Mouse (Mus musculus): ENCODE results near the gene Myo10.

Myo10 gene

DNA sequence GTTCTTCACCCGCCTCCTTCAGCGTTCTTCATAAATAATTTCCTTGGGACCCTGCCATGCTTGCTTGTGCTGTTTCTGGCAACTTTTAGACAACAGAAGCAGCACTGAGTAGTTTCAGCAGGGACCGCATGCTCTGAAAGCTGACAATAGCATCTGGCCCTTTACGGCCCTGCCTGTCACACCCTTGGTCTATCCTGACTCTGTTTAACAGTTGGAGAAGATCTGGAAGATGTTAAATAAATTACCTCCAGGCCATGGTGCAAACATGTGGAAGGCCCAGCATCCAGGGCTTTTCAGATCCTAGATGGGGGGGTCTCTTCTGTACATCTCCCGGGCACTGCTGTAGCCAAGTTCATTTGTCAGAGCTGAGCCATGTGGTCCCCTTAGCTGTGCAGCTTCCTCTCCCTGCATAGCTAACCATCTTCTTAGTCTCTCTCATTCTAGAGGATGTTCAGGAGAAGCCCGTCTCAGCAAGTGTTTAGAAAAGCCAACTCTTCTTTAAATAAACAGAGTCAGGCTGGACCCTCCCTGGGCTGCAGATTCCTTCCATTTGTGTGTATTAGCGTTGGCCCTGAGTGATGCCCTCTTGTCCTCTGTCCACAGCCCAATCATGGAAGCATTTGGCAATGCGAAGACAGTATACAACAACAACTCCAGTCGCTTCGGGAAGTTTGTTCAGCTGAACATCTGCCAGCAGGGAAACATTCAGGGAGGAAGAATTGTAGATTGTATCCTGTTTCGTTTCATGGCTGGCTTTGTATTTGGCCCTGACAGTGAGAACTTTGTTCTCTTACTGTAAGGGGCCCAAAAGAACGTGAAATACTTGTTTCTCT is 101.2 kb downstream of the Myo10 start:
- DNase-seq (ENCODE audit: low read depth, low spot score): no peak

DNA sequence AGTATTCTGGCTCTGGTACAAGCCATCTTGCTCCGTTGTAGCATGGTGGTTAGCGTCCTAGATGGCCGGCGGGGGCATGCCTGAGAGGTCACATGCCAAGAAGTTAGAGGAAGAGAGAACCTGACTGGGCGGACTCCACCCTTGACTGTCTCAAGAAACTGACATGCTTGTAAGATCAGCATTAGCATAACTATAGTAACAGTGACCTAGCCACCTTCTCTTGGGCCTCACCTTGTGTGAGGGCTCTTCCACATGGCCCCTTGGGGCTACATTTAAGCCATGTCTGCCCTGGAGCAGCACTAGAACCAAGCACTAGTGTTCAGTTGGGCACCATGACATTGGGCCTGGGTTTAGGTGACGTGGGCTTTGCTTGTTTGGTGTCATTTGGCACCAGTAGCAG is 102.2 kb downstream of the Myo10 start:
- no peak for DNase-seq (ENCODE audit: low read depth, low spot score)

DNA sequence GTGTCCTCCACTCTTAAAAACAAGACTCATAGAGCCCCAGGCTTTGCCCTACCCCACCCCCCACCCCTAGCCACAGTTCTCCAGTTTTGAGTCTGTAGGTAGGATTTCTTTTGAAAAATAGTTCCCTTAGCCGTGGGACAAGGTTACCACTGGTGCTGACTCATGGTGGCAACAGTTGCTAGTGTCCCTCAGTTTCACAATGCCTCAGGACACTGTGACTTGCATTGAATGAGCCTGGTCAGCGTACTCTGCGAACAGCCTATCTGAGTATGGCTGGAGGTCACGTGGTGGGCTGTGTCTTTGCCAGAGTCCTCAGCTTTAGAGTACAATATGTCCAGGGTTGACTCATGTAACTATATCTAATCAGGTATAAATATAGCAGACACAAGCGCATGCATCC is 104.5 kb downstream of the Myo10 start:
- peak; percentile 75 for DNase-seq (ENCODE audit: low read depth, low spot score)

GRCm38 (mm10) chr15:25728501-25728900 is 106.2 kb downstream of the Myo10 start:
- DNase-seq (ENCODE audit: low read depth, low spot score): no peak

- DNase-seq (ENCODE audit: low read depth, low spot score): no peak
Measured at GRCm38 (mm10) chr15:25731053-25731452, 108.7 kb downstream of the Myo10 start.

DNA sequence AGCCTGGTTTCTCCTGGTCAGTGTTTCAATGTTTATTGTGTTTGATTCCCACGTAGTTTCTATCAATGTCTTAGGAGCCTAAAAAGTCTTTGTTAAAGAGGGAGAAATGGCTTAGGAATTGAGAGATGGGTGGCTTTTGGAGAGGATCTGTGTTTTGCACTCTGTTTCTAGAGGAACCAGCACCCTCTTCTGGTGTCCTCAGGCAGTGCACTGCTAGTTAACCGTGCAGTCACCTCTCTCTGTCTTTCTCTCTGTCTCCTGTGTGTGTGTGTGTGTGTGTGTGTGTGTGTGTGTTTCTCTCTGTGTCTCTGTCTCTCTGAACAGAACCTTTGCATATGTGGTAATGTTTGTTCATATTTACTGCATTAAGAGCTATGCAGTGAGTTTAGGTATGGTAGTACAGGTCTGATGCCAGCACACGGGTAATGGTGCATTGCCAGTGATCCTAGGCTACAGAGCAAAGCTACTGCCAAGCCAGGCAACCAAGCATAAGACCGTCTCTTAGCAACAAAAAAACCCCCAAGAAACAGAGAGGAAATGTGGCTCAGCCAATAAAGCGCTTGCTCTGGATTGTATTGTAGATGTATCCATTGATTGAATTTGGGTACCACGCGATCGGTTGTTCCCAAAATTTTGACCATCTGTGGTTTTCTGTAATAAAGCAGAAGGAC is 110.6 kb downstream of the Myo10 start:
- no peak for DNase-seq (ENCODE audit: low read depth, low spot score)

GRCm38 (mm10) chr15:25733739-25734430 is 111.6 kb downstream of the Myo10 start:
- DNase-seq (ENCODE audit: low read depth, low spot score): no peak

- DNase-seq (ENCODE audit: low read depth, low spot score): no peak
Measured at GRCm38 (mm10) chr15:25736531-25736930, 114.2 kb downstream of the Myo10 start.

DNA sequence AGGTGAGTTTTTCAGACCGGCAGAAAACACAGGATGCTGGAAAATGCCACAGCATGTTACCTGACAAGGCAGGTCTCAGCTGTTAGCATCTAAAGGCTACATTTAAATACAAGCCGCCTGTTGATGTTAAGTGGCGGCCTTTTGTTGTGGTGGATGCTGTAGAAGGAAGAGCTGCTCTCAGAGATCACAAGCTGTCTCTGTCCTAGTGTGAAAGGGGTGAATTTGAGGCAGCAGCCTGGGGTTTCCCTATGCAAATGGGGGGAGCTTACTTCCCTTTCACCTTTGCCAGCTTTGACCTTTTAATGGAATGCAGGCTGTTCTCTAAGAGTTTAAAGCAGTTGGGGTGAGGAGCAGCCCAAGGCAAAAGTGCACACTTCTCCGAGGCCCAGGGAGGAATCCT is 117.9 kb downstream of the Myo10 start:
- DNase-seq (ENCODE audit: low read depth, low spot score): no peak

GRCm38 (mm10) chr15:25742196-25742595 is 119.9 kb downstream of the Myo10 start:
- no peak for DNase-seq (ENCODE audit: low read depth, low spot score)

- DNase-seq (ENCODE audit: low read depth, low spot score): no peak
Measured at GRCm38 (mm10) chr15:25751510-25751909, 129.2 kb downstream of the Myo10 start.

DNA sequence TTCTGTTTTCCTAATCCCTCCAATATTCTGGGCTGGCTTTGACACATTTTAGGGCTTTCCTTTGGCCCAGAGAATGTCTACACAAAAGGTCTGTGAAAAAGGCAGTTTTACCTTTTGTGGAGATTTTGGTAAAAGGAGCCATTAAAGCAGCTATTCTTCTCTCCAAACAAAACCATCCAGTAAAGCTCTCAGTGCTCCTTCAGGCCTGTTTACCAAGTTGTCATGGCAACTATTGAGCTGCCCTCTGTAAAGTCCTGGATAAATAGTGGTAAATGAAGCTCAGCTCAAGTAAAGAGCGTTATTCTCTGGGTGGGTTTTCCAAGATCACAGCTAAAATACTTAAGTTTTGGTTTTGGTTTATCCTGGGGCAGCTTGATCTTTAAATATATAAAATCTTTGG is 130.3 kb downstream of the Myo10 start:
- no peak for DNase-seq (ENCODE audit: low read depth, low spot score)

GRCm38 (mm10) chr15:25753003-25753402 is 130.7 kb downstream of the Myo10 start:
- no peak for DNase-seq (ENCODE audit: low read depth, low spot score)

GRCm38 (mm10) chr15:25753878-25754277 is 131.6 kb downstream of the Myo10 start:
- no peak for DNase-seq (ENCODE audit: low read depth, low spot score)

DNA sequence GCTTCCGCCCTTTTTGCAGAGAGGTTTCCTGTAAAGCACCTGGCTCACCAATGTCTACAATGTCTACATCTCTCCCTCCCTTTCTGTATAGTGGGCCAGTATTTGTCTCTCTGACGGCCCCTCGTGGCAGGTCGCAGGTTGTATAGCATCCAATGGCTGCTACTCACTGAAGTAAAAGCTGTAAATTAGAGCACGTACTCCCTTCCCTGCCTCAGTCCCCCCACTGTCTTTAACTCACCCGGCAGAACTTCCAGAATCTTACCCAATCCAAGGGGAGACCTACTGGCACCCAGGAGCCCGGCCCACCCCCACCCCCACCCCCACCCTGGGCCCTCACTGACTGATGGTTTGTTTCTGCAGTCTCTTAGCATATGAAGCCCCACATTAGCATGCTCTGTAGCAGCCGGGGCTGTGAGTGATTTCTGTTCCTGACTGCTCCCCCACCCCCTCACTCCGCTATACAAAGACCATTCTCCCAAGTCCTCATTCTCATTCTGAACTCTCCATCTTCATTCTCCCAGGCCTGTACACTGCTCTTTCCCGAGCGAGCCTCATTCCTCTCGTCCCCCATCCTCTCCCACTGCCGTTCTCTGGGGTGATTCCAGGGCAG is 132.1 kb downstream of the Myo10 start:
- no peak for DNase-seq (ENCODE audit: low read depth, low spot score)

GRCm38 (mm10) chr15:25755536-25755935 is 133.2 kb downstream of the Myo10 start:
- DNase-seq (ENCODE audit: low read depth, low spot score): no peak

DNA sequence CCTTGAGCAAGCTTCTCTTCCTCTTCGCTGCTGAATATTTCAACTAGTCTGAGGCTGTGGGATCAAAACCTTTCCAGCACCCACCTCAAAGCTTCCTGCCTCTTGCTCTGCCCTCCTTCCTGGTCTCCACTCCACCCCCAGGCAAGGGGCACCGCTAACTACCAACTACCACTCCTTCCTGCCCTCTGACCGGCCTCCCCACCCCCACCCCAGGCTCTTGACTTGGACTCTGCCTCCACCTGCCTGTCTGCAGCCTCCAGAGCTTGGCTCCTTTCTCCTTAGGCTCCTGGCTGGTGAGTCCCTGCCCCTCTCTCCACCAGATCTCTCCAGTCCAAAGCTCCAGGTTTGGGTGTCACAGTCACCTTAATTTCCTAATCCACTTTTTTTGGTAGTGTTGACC is 133.7 kb downstream of the Myo10 start:
- no peak for DNase-seq (ENCODE audit: low read depth, low spot score)

DNA sequence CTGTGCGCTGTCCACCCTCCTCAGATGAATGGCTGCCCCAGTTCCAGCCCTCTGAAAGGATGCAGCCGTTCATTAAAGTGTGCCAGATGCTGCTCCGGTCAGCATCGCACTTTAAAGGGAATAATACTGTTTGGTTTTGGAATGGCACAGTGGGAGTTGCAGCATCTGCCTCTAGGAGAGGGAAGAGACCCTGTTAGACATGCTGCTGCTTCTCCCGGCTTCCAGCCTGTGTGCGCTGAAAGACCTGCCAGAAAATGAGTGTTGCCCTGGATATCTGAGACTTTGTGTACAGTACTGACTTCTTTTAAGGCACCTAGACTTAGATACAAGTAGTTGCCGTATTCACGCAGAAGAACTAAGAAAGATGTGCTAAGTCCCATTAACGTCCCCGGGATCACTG is 135.7 kb downstream of the Myo10 start:
- no peak for DNase-seq (ENCODE audit: low read depth, low spot score)

GRCm38 (mm10) chr15:25758500-25759086 is 136.3 kb downstream of the Myo10 start:
- DNase-seq (ENCODE audit: low read depth, low spot score): no peak

DNA sequence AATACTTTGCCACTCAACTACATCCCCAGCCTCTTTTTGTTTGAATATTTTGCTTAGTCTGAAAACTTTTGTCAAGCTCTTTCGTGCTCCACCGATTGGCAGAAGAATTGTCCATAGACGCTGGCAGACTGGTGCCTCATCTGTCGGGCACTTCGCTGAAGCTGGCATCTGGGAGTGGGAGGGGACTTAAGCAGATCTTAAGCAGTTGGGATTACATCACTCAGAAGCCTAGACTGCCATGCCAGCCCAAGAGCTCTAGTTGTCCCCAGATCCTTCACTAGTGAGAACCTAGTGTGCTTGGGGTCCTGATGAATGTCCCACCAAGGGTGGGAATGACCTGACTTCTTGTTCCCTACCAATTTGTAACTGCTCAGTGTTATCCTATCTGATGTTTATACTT is 138.0 kb downstream of the Myo10 start:
- no peak for DNase-seq (ENCODE audit: low read depth, low spot score)

GRCm38 (mm10) chr15:25761049-25761448 is 138.7 kb downstream of the Myo10 start:
- DNase-seq (ENCODE audit: low read depth, low spot score): no peak

GRCm38 (mm10) chr15:25761800-25762211 is 139.5 kb downstream of the Myo10 start:
- no peak for DNase-seq (ENCODE audit: low read depth, low spot score)
